Mouse (Mus musculus) heart, embryonic 10.5 days (tissue): ENCODE data around the gene Vmn1r27. TPM values are rescaled to one million over a fixed set of nuclear protein-coding genes. Genes with fewer than 3 reads are reported as not detected.

ENCODE experiments used
- DNase-seq: peaks from one replicate; pipeline ENCODE4 v3.0.0-alpha.2; 2017; ENCODE audit warnings: low spot score
- H3K27ac ChIP-seq: fragments of 300-500 bp; sonication (generic); 2 replicates; pipeline ENCODE4 v1.5.1; 2016; ENCODE audit warnings: mild to moderate bottlenecking
- H3K27me3 ChIP-seq: fragments of 300-500 bp; sonication (generic); 2 replicates; pipeline ENCODE4 v1.6.1; 2016; ENCODE audit warnings: mild to moderate bottlenecking; ENCODE audit not compliant: poor library complexity, insufficient read depth, severe bottlenecking
- H3K36me3 ChIP-seq: fragments of 300-500 bp; sonication (generic); 2 replicates; pipeline ENCODE4 v1.6.1; 2016; ENCODE audit warnings: mild to moderate bottlenecking, moderate library complexity
- H3K4me1 ChIP-seq: fragments of 300-500 bp; sonication (generic); 2 replicates; pipeline ENCODE4 v1.6.1; 2016; ENCODE audit warnings: mild to moderate bottlenecking
- H3K4me3 ChIP-seq: fragments of 300-500 bp; sonication (generic); 2 replicates; pipeline ENCODE4 v1.5.1; 2016; ENCODE audit warnings: mild to moderate bottlenecking, moderate library complexity
- H3K9me3 ChIP-seq: fragments of 300-500 bp; sonication (generic); 2 replicates; pipeline ENCODE4 v1.6.1; 2016; ENCODE audit warnings: mild to moderate bottlenecking, moderate library complexity
- WGBS: fragments of 180-500 bp; shearing (Covaris S2); methylation state at CpG from one replicate; pipeline ENCODE4 v1.1.7; 2016; 5-methylcytosine and 5-hydroxymethylcytosine counted together
- polyA plus RNA-seq: library from polyadenylated mRNA; unstranded; fragments of >200 nt; fragmentation: Nextera tagmentation; extraction: Ambion mirVana; gene quantifications from 2 replicates; pipeline ENCODE4 v1.2.1, GENCODE M21; 2016

The Vmn1r27 gene
- polyA plus RNA-seq = not detected in 2 replicates

GRCm38 (mm10) chr6:58218721-58219120, at the start of gene Vmn1r27:
Gene Vmn1r27, minus strand, starts transcription at chr6:58218821.
- Histone ChIP-seq H3K27me3 (no peaks in the 10 kb centered on the region), H3K27ac (no peak within 1 kb of the TSS), H3K9me3 (no peaks in the 10 kb centered on the region), H3K36me3 (no peaks in the 10 kb centered on the region), H3K4me3 (no peak within 1 kb of the TSS), H3K4me1 (no peaks in the 10 kb centered on the region)
- DNase-seq = no peak
- 71% methylated on average over 2 of the region's 2 CpGs for WGBS

- DNase-seq = no peak
- WGBS = 84% methylated on average over 1 of the region's 1 CpGs
- H3K9me3 ChIP-seq = no peaks in the 10 kb centered on the region
Observed at GRCm38 (mm10) chr6:58261737-58262136, 43.1 kb upstream of the Vmn1r27 start, which contains the start of gene Vmn1r28. Gene Vmn1r28, plus strand, starts transcription at chr6:58262037.

GRCm38 (mm10) chr6:58216119-58216518, 2.5 kb downstream of the Vmn1r27 start:
- Histone ChIP-seq H3K36me3 (no peaks in the 10 kb centered on the region), H3K4me3 (no peak overlapping the region), H3K27ac (no peak overlapping the region), H3K4me1 (no peaks in the 10 kb centered on the region), H3K9me3 (no peaks in the 10 kb centered on the region), H3K27me3 (no peaks in the 10 kb centered on the region)
- 67% methylated on average over 2 of the region's 2 CpGs for WGBS
- no peak for DNase-seq

More at GRCm38 (mm10) chr6:58261737-58262136, 43.1 kb upstream of the Vmn1r27 start, which contains the start of gene Vmn1r28:
- H3K27me3 ChIP-seq = no peaks in the 10 kb centered on the region
- no peaks in the 10 kb centered on the region for H3K4me1 ChIP-seq
- H3K4me3 ChIP-seq = no peak within 1 kb of the TSS
- H3K36me3 ChIP-seq = no peaks in the 10 kb centered on the region
- H3K27ac ChIP-seq = no peak within 1 kb of the TSS

Other genes starting within 250 kb of the Vmn1r27 start
- gene Vmn1r25, start 238.0 kb downstream of the Vmn1r27 start, polyA plus RNA-seq = not detected in 2 replicates
- not detected in 2 replicates for gene Vmn1r26, start 203.7 kb downstream of the Vmn1r27 start, polyA plus RNA-seq
- gene Vmn1r28, start 43.2 kb upstream of the Vmn1r27 start, polyA plus RNA-seq = not detected in 2 replicates
- gene Vmn1r29, start 82.7 kb upstream of the Vmn1r27 start, polyA plus RNA-seq = not detected in 2 replicates
- not detected in 2 replicates for gene Vmn1r30, start 224.6 kb upstream of the Vmn1r27 start, polyA plus RNA-seq